Mouse (Mus musculus): ENCODE results near the gene B3gnt9. TPM values are rescaled to one million over a fixed set of nuclear protein-coding genes. Genes with fewer than 3 reads are reported as not detected.

Gene B3gnt9
- polyA plus RNA-seq, 1 experiment from 2014 or later, result 6.2 TPM

- peak within 1 kb of the TSS; percentile 34 for H3K9ac ChIP-seq (replicated peaks; ENCODE audit: low read depth, low read length)
- no peak within 1 kb of the TSS for H3K27ac ChIP-seq (ENCODE audit: low read depth, low read length)
- no peaks in the 10 kb centered on the region for H3K9me3 ChIP-seq (ENCODE audit: control insufficient read depth, low read length)
- H3K4me1 ChIP-seq (ENCODE audit: control insufficient read depth, insufficient read depth, low read length), result 0 out of 2 replicates have a peak, but pooled peaks cover 2% of the 10 kb centered on the region
- ATAC-seq (ENCODE audit: low read depth), result no peak
- WGBS, result 8% methylated on average over 10 of the region's 10 CpGs
- peak within 1 kb of the TSS; percentile 33 for H3K4me3 ChIP-seq (ENCODE audit: low read depth, low read length)
- peak within 1 kb of the TSS; percentile 61 for H3K4me2 ChIP-seq (ENCODE audit: low read depth, low read length)
- peaks cover 38% of the 10 kb centered on the region for H3K27me3 ChIP-seq (ENCODE audit: control insufficient read depth, insufficient read depth, low read length)
- 0 out of 2 replicates have a peak, but pooled peaks cover 6% of the 10 kb centered on the region for H3K36me3 ChIP-seq (ENCODE audit: control insufficient read depth, insufficient read depth, low read length)
Measured at GRCm38 (mm10) chr8:105275840-105276239, 20.9 kb upstream of the B3gnt9 start, which contains the start of gene Nol3. TSS of gene Nol3 (plus strand) at chr8:105276140.

- H3K36me3 ChIP-seq (ENCODE audit: control insufficient read depth, insufficient read depth, low read length), result 0 out of 2 replicates have a peak, but pooled peaks cover 6% of the 10 kb centered on the region
- peaks cover 42% of the 10 kb centered on the region for H3K27me3 ChIP-seq (ENCODE audit: control insufficient read depth, insufficient read depth, low read length)
- H3K9ac ChIP-seq (replicated peaks; ENCODE audit: low read depth, low read length), result no peak overlapping the region
- no peak for ATAC-seq (ENCODE audit: low read depth)
- no peaks in the 10 kb centered on the region for H3K9me3 ChIP-seq (ENCODE audit: control insufficient read depth, low read length)
- H3K4me3 ChIP-seq (ENCODE audit: low read depth, low read length), result no peak overlapping the region
- no peak overlapping the region for H3K27ac ChIP-seq (ENCODE audit: low read depth, low read length)
- WGBS, result 10% methylated on average over 11 of the region's 11 CpGs
- H3K4me1 ChIP-seq (ENCODE audit: control insufficient read depth, insufficient read depth, low read length), result peaks cover 2% of the 10 kb centered on the region; the same call in 1 of the 2 replicates
- H3K4me2 ChIP-seq (ENCODE audit: low read depth, low read length), result peak overlapping the region; percentile 61; the same call in 1 of the 2 replicates
Measured at GRCm38 (mm10) chr8:105275387-105275786, 20.4 kb upstream of the B3gnt9 start.

GRCm38 (mm10) chr8:105270916-105271186 lies 15.9 kb upstream of the B3gnt9 start:
- Histone ChIP-seq H3K9me3 (ENCODE audit: control insufficient read depth, low read length) (no peaks in the 10 kb centered on the region), H3K4me2 (ENCODE audit: low read depth, low read length) (0 out of 2 replicates have a peak overlapping the region, but pooled peaks have one; percentile 5)

GRCm38 (mm10) chr8:105270101-105270915 lies 15.4 kb upstream of the B3gnt9 start:
- WGBS, result 2% methylated on average over 39 of the region's 39 CpGs
- Histone ChIP-seq H3K4me2 (ENCODE audit: low read depth, low read length) (peak overlapping the region; percentile 79), H3K9ac (replicated peaks; ENCODE audit: low read depth, low read length) (no peak overlapping the region), H3K27me3 (ENCODE audit: control insufficient read depth, insufficient read depth, low read length) (peaks cover 68% of the 10 kb centered on the region), H3K36me3 (ENCODE audit: control insufficient read depth, insufficient read depth, low read length) (no peaks in the 10 kb centered on the region), H3K4me1 (ENCODE audit: control insufficient read depth, insufficient read depth, low read length) (peaks cover 11% of the 10 kb centered on the region), H3K4me3 (ENCODE audit: low read depth, low read length) (peak overlapping the region; percentile 39), H3K9me3 (ENCODE audit: control insufficient read depth, low read length) (no peaks in the 10 kb centered on the region), H3K27ac (ENCODE audit: low read depth, low read length) (no peak overlapping the region)
- no peak for ATAC-seq (ENCODE audit: low read depth)

More at GRCm38 (mm10) chr8:105270916-105271186, 15.9 kb upstream of the B3gnt9 start:
- Histone ChIP-seq H3K36me3 (ENCODE audit: control insufficient read depth, insufficient read depth, low read length) (no peaks in the 10 kb centered on the region), H3K27me3 (ENCODE audit: control insufficient read depth, insufficient read depth, low read length) (peaks cover 64% of the 10 kb centered on the region), H3K4me1 (ENCODE audit: control insufficient read depth, insufficient read depth, low read length) (peaks cover 11% of the 10 kb centered on the region), H3K4me3 (ENCODE audit: low read depth, low read length) (no peak overlapping the region), H3K27ac (ENCODE audit: low read depth, low read length) (no peak overlapping the region), H3K9ac (replicated peaks; ENCODE audit: low read depth, low read length) (no peak overlapping the region)
- no peak for ATAC-seq (ENCODE audit: low read depth)
- 2% methylated on average over 11 of the region's 11 CpGs for WGBS

- Histone ChIP-seq H3K9ac (replicated peaks; ENCODE audit: low read depth, low read length) (peak within 1 kb of the TSS; percentile 43), H3K4me1 (ENCODE audit: control insufficient read depth, insufficient read depth, low read length) (peaks cover 11% of the 10 kb centered on the region), H3K27me3 (ENCODE audit: control insufficient read depth, insufficient read depth, low read length) (peaks cover 69% of the 10 kb centered on the region), H3K4me3 (ENCODE audit: low read depth, low read length) (peak within 1 kb of the TSS; percentile 39), H3K27ac (ENCODE audit: low read depth, low read length) (no peak within 1 kb of the TSS), H3K4me2 (ENCODE audit: low read depth, low read length) (peak within 1 kb of the TSS; percentile 79), H3K9me3 (ENCODE audit: control insufficient read depth, low read length) (no peaks in the 10 kb centered on the region), H3K36me3 (ENCODE audit: control insufficient read depth, insufficient read depth, low read length) (no peaks in the 10 kb centered on the region)
- WGBS, result under 1% methylated on average over 42 of the region's 42 CpGs
- no peak; the same call in 1 of the 2 replicates for ATAC-seq (ENCODE audit: low read depth)
Measured at GRCm38 (mm10) chr8:105269461-105269947, 14.6 kb upstream of the B3gnt9 start, which contains the start of gene Hsf4. TSS of gene Hsf4 (plus strand) at chr8:105269801.

- Histone ChIP-seq H3K27me3 (ENCODE audit: control insufficient read depth, insufficient read depth, low read length) (peaks cover 65% of the 10 kb centered on the region), H3K36me3 (ENCODE audit: control insufficient read depth, insufficient read depth, low read length) (no peaks in the 10 kb centered on the region), H3K27ac (ENCODE audit: low read depth, low read length) (no peak overlapping the region), H3K4me2 (ENCODE audit: low read depth, low read length) (peak overlapping the region; percentile 79), H3K4me3 (ENCODE audit: low read depth, low read length) (peak overlapping the region; percentile 39), H3K4me1 (ENCODE audit: control insufficient read depth, insufficient read depth, low read length) (peaks cover 11% of the 10 kb centered on the region), H3K9me3 (ENCODE audit: control insufficient read depth, low read length) (no peaks in the 10 kb centered on the region), H3K9ac (replicated peaks; ENCODE audit: low read depth, low read length) (peak overlapping the region; percentile 43)
- ATAC-seq (ENCODE audit: low read depth), result peak; percentile 22; the same call in 1 of the 2 replicates
- under 1% methylated on average over 10 of the region's 10 CpGs for WGBS
Measured at GRCm38 (mm10) chr8:105269075-105269458, 14.1 kb upstream of the B3gnt9 start.

GRCm38 (mm10) chr8:105268342-105269074 lies 13.6 kb upstream of the B3gnt9 start:
- peaks cover 11% of the 10 kb centered on the region for H3K4me1 ChIP-seq (ENCODE audit: control insufficient read depth, insufficient read depth, low read length)

GRCm38 (mm10) chr8:105266775-105267174 lies 11.8 kb upstream of the B3gnt9 start:
- Histone ChIP-seq H3K27me3 (ENCODE audit: control insufficient read depth, insufficient read depth, low read length) (peaks cover 59% of the 10 kb centered on the region), H3K4me3 (ENCODE audit: low read depth, low read length) (no peak overlapping the region), H3K27ac (ENCODE audit: low read depth, low read length) (no peak overlapping the region), H3K4me2 (ENCODE audit: low read depth, low read length) (no peak overlapping the region), H3K4me1 (ENCODE audit: control insufficient read depth, insufficient read depth, low read length) (peaks cover 11% of the 10 kb centered on the region), H3K9me3 (ENCODE audit: control insufficient read depth, low read length) (no peaks in the 10 kb centered on the region), H3K9ac (replicated peaks; ENCODE audit: low read depth, low read length) (no peak overlapping the region), H3K36me3 (ENCODE audit: control insufficient read depth, insufficient read depth, low read length) (no peaks in the 10 kb centered on the region)
- ATAC-seq (ENCODE audit: low read depth), result no peak
- 11% methylated on average over 13 of the region's 13 CpGs for WGBS

More at GRCm38 (mm10) chr8:105268342-105269074, 13.6 kb upstream of the B3gnt9 start:
- H3K9ac ChIP-seq (replicated peaks; ENCODE audit: low read depth, low read length), result peak overlapping the region; percentile 43
- peak overlapping the region; percentile 39 for H3K4me3 ChIP-seq (ENCODE audit: low read depth, low read length)
- H3K27ac ChIP-seq (ENCODE audit: low read depth, low read length), result 0 out of 2 replicates have a peak overlapping the region, but pooled peaks have one; percentile 22
- under 1% methylated on average over 65 of the region's 65 CpGs for WGBS
- H3K27me3 ChIP-seq (ENCODE audit: control insufficient read depth, insufficient read depth, low read length), result peaks cover 63% of the 10 kb centered on the region
- H3K4me2 ChIP-seq (ENCODE audit: low read depth, low read length), result peak overlapping the region; percentile 79
- ATAC-seq (ENCODE audit: low read depth), result peak; percentile 87
- no peaks in the 10 kb centered on the region for H3K9me3 ChIP-seq (ENCODE audit: control insufficient read depth, low read length)
- no peaks in the 10 kb centered on the region for H3K36me3 ChIP-seq (ENCODE audit: control insufficient read depth, insufficient read depth, low read length)
